Mouse (Mus musculus) stomach, postnatal 0 days (tissue): ENCODE measurements at regions not wholly inside any gene's neighbourhood (a gene's known extent, or its start where the extent isn't known, plus 50 kb on each side); places are given as distances from the start of the nearest gene placed in this dataset.

Experiments
- ATAC-seq: fragments of 200-750 bp; cut with Nextera tagmentation; 2 replicates; pipeline ENCODE4 v1.8.0; 2017; ENCODE audit not compliant: low FRiP score, low TSS enrichment
- DNase-seq: peaks from one replicate; pipeline ENCODE4 v3.0.0-alpha.2; 2016; ENCODE audit warnings: low spot score
- H3K27ac ChIP-seq: fragments of 300-500 bp; sonication (generic); replicated peaks from 2 replicates; pipeline ENCODE4 v1.5.1; 2014; ENCODE audit warnings: mild to moderate bottlenecking, control low read depth
- H3K27me3 ChIP-seq: fragments of 300-500 bp; sonication (generic); 2 replicates; pipeline ENCODE4 v1.6.1; 2014; ENCODE audit warnings: low read length; ENCODE audit not compliant: control insufficient read depth, insufficient read depth
- H3K36me3 ChIP-seq: fragments of 300-500 bp; sonication (generic); 2 replicates; pipeline ENCODE4 v1.6.1; 2014; ENCODE audit warnings: low read length, mixed read lengths; ENCODE audit not compliant: control insufficient read depth, insufficient read depth
- H3K4me1 ChIP-seq: fragments of 300-500 bp; sonication (generic); replicated peaks from 2 replicates; pipeline ENCODE4 v1.6.1; 2014; ENCODE audit warnings: antibody characterized with exemption; ENCODE audit not compliant: control insufficient read depth, insufficient read depth
- H3K4me2 ChIP-seq: fragments of 300-500 bp; sonication (generic); replicated peaks from 2 replicates; pipeline ENCODE4 v1.6.1; 2014; ENCODE audit warnings: low read depth, mild to moderate bottlenecking, control low read depth, moderate library complexity
- H3K4me3 ChIP-seq: fragments of 300-500 bp; sonication (generic); 2 replicates; pipeline ENCODE4 v1.5.1; 2014; ENCODE audit warnings: low read depth, low read length, control low read depth
- H3K9ac ChIP-seq: fragments of 300-500 bp; sonication (generic); 2 replicates; pipeline ENCODE4 v1.6.1; 2014; ENCODE audit warnings: mild to moderate bottlenecking, low read length, control low read depth, mixed read lengths
- H3K9me3 ChIP-seq: fragments of 300-500 bp; sonication (generic); 2 replicates; pipeline ENCODE4 v1.6.1; 2016; ENCODE audit warnings: low read length; ENCODE audit not compliant: control insufficient read depth
- CTCF ChIP-seq: IDR thresholded peaks from 2 replicates; pipeline ENCODE4 v1.5.1; 2016; ENCODE audit warnings: antibody characterized with exemption, low read depth, mild to moderate bottlenecking, moderate library complexity
- EP300 ChIP-seq: optimal IDR thresholded peaks from 2 replicates; pipeline ENCODE3; 2016; ENCODE audit warnings: antibody characterized with exemption
- WGBS: fragments of 180-500 bp; shearing (Covaris S2); extraction: QIAGEN DNeasy Blood & Tissue Kit; methylation state at CpG from one replicate; pipeline ENCODE4 v1.1.7; 2014; 5-methylcytosine and 5-hydroxymethylcytosine counted together

DNA sequence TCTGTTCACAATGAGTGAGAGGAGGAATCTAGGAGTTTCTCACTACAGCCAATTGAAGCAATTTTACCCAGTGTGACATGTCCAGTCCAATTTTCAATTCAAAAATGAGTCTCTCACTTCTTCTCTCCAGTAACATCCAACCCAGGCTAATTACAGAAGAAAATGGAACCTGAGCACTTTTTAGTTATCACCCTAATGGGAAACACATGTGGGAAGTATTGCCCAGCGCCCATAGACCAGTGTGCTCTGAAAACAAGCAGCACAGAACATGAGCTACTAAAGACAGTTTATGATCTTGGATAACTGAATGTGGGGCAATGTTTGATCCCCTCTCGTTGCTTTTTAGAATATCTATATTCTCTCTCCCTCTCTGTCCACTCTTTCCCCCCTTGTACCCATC, 70.5 kb upstream of the Efemp1 start:
- no peak overlapping the region for H3K9ac ChIP-seq

DNA sequence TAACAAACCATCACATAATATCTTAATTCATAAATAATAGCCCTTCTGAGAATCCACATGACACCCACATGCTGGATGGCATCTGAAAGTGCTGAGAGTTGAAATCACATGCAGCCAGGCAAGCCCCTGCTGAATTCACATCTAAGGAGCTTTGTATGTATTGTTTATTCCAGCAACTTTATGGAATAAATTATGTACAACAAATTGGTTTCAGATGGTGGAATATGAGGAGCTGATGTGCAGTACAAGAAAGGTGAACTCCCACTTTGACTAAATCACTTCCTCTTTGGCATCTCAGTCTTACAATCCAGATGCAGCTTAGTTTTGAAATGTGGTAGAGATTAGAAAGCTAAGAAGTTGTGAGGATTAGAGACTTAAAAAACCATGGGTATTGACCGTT, 82.2 kb upstream of the Efemp1 start:
- H3K4me1 ChIP-seq = no peaks in the 10 kb centered on the region
- WGBS = 79% methylated on average over 1 of the region's 1 CpGs
- no peaks in the 10 kb centered on the region for H3K36me3 ChIP-seq
- H3K4me3 ChIP-seq = no peak overlapping the region
- no peak overlapping the region for H3K27ac ChIP-seq
- H3K4me2 ChIP-seq = no peak overlapping the region
- ATAC-seq (no peak), DNase-seq (no peak)
- H3K9ac ChIP-seq = no peak overlapping the region
- no peaks in the 10 kb centered on the region for H3K9me3 ChIP-seq
- H3K27me3 ChIP-seq = no peaks in the 10 kb centered on the region
- TF ChIP-seq CTCF (no peak), EP300 (no peak)

More for the DNA sequence above, 70.5 kb upstream of the Efemp1 start:
- no peak for TF ChIP-seq EP300
- TF ChIP-seq CTCF = no peak
- WGBS = 63% methylated on average over 2 of the region's 2 CpGs
- Histone ChIP-seq H3K27me3 (no peaks in the 10 kb centered on the region), H3K36me3 (no peaks in the 10 kb centered on the region), H3K4me2 (no peak overlapping the region), H3K9me3 (no peaks in the 10 kb centered on the region), H3K4me3 (no peak overlapping the region), H3K4me1 (no peaks in the 10 kb centered on the region), H3K27ac (no peak overlapping the region)
- DNase-seq = no peak
- no peak for ATAC-seq

DNA sequence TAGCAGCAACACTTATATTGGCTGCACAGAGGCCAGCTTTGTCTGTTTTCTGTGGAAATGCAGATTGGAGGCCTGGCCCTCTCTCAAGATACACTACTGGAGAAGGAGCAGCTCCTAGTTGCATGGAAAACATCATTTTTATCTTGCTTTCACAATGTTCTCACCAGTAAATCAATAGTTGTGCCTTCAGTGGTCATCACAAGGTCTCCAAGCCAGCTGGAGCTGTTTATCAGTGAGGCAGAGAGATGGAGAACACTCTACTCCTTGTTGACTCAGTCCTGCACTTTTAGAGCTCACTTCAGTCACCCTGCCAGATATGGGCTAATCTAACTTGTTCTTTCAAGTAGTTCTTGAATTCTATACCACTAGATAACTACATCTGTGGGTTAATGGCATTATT, 92.3 kb upstream of the Efemp1 start:
- no peak overlapping the region for H3K4me3 ChIP-seq
- no peaks in the 10 kb centered on the region for H3K27me3 ChIP-seq
- H3K27ac ChIP-seq = no peak overlapping the region
- H3K4me1 ChIP-seq = no peaks in the 10 kb centered on the region
- H3K9me3 ChIP-seq = no peaks in the 10 kb centered on the region
- no peak overlapping the region for H3K4me2 ChIP-seq
- no peak overlapping the region for H3K9ac ChIP-seq
- DNase-seq (no peak), ATAC-seq (no peak)
- H3K36me3 ChIP-seq = no peaks in the 10 kb centered on the region
- no peak for TF ChIP-seq CTCF
- no peak for TF ChIP-seq EP300

DNA sequence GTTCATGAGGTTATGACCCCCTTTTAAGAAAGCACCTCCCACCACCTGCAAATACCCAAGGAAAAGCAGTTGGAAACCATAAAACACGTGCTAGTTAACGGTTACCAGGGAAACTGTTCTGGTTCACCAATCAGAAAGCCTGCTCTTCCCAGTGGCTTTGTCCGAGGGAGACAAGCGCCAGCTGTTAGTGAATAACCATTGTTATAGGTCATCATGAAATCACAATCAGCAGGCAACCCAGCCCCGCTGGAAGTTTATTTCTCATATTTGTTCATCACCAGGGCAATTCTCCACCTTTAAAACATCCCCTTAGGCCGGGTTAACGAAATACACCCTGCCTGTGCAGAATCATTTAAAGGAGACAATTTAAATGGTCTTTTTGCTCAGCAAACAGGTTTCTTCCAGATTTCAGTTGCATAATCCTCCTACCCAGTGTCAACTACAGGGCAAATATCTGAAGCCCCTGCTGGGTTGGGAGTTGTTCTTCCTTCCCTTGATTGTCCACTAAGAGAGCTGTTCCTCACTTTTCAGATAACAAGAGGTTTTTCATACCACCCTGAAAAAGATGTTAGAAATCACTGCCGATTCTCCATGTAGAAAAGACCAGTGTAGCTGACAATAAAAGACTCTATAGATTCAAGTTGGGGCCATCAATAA, 117.9 kb upstream of the Efemp1 start:
- DNase-seq (no peak), ATAC-seq (no peak)
- no peaks in the 10 kb centered on the region for H3K9me3 ChIP-seq
- no peaks in the 10 kb centered on the region for H3K27me3 ChIP-seq
- no peak overlapping the region for H3K4me3 ChIP-seq
- 16% methylated on average over 8 of the region's 8 CpGs for WGBS
- no peak overlapping the region for H3K4me2 ChIP-seq
- H3K36me3 ChIP-seq = no peaks in the 10 kb centered on the region
- H3K4me1 ChIP-seq = no peaks in the 10 kb centered on the region
- no peak overlapping the region for H3K9ac ChIP-seq
- no peak; the same call in 1 of the 2 replicates for TF ChIP-seq CTCF
- TF ChIP-seq EP300 = no peak
- H3K27ac ChIP-seq = no peak overlapping the region

DNA sequence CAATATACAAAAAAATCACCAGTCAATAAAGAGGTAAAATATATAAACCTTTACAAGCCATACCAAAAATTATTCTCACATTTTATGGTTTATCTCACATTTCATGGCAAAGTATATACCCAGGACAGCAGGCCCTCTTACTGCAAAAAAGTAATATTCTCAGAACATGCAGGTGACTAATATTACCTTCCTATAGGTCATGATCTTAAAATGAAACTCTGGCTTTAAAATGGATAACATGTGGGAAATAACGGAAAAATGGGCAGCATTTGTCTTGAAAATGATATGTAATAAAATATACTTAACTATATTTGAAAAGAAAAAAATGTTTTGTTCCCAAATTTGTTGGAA, 118.4 kb upstream of the Efemp1 start:
- WGBS = 45% methylated on average over 1 of the region's 1 CpGs
- no peaks in the 10 kb centered on the region for H3K9me3 ChIP-seq
- H3K27me3 ChIP-seq = no peaks in the 10 kb centered on the region
- H3K9ac ChIP-seq = no peak overlapping the region
- TF ChIP-seq EP300 = no peak
- H3K36me3 ChIP-seq = no peaks in the 10 kb centered on the region
- no peak overlapping the region for H3K4me3 ChIP-seq
- no peak for DNase-seq
- no peak overlapping the region for H3K4me2 ChIP-seq
- H3K27ac ChIP-seq = no peak overlapping the region
- ATAC-seq = no peak
- H3K4me1 ChIP-seq = no peaks in the 10 kb centered on the region

DNA sequence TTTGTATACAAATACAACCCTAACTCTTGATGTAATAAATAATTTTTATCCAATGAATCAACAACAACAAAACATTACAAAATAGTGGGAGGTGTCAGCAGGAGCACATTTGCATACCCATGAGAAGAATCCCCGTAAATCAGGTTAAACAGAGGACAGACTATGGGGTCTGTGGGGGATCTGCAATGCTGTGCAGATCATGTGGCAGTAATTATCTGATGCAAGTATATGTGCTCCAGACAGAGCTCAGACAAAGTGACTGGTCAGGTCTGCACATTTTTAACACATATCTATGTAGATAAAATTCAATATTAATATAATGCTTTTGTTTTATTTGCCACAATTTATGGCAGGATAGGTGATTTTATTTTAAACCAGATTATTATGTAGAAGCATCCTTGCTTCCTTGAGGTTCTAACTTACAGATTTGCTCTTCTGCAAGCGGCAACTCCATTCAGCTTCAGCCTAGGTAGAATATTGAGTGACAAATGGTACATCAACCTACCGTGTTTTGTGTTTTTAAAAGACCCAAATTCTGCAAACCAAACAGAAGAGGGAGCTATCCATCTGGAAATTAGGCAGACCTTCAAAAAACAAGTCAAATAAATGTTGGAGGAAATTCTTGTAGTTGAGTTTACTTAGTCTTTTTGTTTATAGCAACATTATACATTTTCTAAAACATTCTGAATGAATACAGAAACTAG, 119.0 kb upstream of the Efemp1 start:
- DNase-seq = no peak
- no peak overlapping the region for H3K4me2 ChIP-seq
- no peak for TF ChIP-seq EP300
- peak; percentile 54 for TF ChIP-seq CTCF
- H3K4me1 ChIP-seq = no peaks in the 10 kb centered on the region
- 47% methylated on average over 3 of the region's 3 CpGs for WGBS
- H3K4me3 ChIP-seq = no peak overlapping the region
- no peaks in the 10 kb centered on the region for H3K36me3 ChIP-seq
- no peaks in the 10 kb centered on the region for H3K9me3 ChIP-seq
- no peak for ATAC-seq
- H3K27me3 ChIP-seq = no peaks in the 10 kb centered on the region
- H3K27ac ChIP-seq = no peak overlapping the region
- no peak overlapping the region for H3K9ac ChIP-seq
